Mouse (Mus musculus): ENCODE measurements around the gene Alyref.

Gene Alyref

GRCm38 (mm10) chr11:120550810-120551440 lies 47.2 kb downstream of the Alyref start, which contains the start of gene Ppp1r27:
TSS of gene Ppp1r27 (minus strand) at chr11:120551132.
- no peak for TF ChIP-seq GATA4 (IDR thresholded peaks at IDR 0.05; ENCODE audit: insufficient replicate concordance, low read length)

- no peak for TF ChIP-seq GATA4 (IDR thresholded peaks at IDR 0.05; ENCODE audit: insufficient replicate concordance, low read length)
Observed at GRCm38 (mm10) chr11:120549986-120550809, 48.0 kb downstream of the Alyref start.

- peak; percentile 18; the same call in 1 of the 2 replicates for TF ChIP-seq GATA4 (IDR thresholded peaks at IDR 0.05; ENCODE audit: insufficient replicate concordance, low read length)
Observed at GRCm38 (mm10) chr11:120549168-120549945, 48.8 kb downstream of the Alyref start, which contains the start of gene Mcrip1. TSS of gene Mcrip1 (minus strand) at chr11:120549727.

- no peak for TF ChIP-seq GATA4 (IDR thresholded peaks at IDR 0.05; ENCODE audit: insufficient replicate concordance, low read length)
Observed at GRCm38 (mm10) chr11:120548786-120549167, 49.4 kb downstream of the Alyref start.

GRCm38 (mm10) chr11:120548214-120548613 lies 50.0 kb downstream of the Alyref start:
- TF ChIP-seq GATA4 (IDR thresholded peaks at IDR 0.05; ENCODE audit: insufficient replicate concordance, low read length): no peak

- TF ChIP-seq GATA4 (IDR thresholded peaks at IDR 0.05; ENCODE audit: insufficient replicate concordance, low read length): no peak
Observed at GRCm38 (mm10) chr11:120547469-120547868, 50.7 kb downstream of the Alyref start.

- no peak for TF ChIP-seq GATA4 (IDR thresholded peaks at IDR 0.05; ENCODE audit: insufficient replicate concordance, low read length)
Observed at GRCm38 (mm10) chr11:120545964-120546363, 52.2 kb downstream of the Alyref start.

GRCm38 (mm10) chr11:120542376-120542775 lies 55.8 kb downstream of the Alyref start:
- TF ChIP-seq GATA4 (IDR thresholded peaks at IDR 0.05; ENCODE audit: insufficient replicate concordance, low read length): no peak

Data from liver, adult (tissue).